Mouse (Mus musculus) inflammation-experienced regulatory T-cells, adult 6 months (primary cell): ENCODE results near the gene Cfap100. TPM values are rescaled to one million over a fixed set of nuclear protein-coding genes. Genes with fewer than 3 reads are reported as not detected.

Experiments used
- ATAC-seq: one replicate; pipeline ENCODE4 v1.8.0; 2017
- polyA plus RNA-seq, 3 experiments: library from polyadenylated mRNA; unstranded; fragments of 100-300 nt; shearing (Covaris generic); gene quantifications; one replicate each; pipeline ENCODE4 v1.2.1; 2017

Gene Cfap100
- polyA plus RNA-seq, 3 experiments from 2014 or later, result 0.36 TPM; not detected in 2

DNA sequence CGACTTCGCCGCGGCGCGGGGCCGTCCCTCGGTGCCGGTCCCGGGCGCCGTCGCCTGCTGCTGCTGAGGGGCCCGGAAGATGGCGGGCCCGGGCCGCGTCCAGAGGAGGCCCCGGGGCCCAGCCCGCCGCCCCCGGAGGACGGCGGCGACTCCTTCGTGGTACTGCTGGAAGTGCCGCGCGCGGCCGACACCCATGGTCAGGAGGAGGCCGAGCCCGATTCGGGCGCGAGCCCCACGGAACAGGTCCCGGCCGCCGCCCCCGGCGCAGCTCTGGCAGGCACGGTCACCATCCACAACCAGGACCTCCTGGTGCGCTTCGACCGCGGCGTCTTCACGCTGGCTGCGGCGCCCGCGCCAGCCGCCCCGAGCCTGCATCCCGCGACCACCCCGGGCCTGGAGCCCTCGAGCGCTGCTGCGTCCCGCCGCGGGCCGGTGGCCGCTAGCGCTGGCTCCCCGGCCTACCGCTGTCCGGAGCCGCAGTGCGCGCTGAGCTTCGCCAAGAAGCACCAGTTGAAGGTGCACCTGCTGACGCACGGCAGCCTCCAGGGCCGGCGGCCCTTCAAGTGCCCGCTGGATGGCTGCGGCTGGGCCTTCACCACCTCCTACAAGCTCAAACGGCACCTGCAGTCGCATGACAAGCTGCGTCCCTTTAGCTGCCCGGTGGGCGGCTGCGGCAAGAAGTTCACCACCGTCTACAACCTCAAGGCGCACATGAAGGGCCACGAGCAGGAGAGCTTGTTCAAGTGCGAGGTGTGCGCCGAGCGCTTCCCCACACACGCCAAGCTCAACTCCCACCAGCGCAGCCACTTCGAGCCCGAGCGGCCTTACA lies 58.7 kb downstream of the Cfap100 start:
- ATAC-seq, result peak; percentile 62

DNA sequence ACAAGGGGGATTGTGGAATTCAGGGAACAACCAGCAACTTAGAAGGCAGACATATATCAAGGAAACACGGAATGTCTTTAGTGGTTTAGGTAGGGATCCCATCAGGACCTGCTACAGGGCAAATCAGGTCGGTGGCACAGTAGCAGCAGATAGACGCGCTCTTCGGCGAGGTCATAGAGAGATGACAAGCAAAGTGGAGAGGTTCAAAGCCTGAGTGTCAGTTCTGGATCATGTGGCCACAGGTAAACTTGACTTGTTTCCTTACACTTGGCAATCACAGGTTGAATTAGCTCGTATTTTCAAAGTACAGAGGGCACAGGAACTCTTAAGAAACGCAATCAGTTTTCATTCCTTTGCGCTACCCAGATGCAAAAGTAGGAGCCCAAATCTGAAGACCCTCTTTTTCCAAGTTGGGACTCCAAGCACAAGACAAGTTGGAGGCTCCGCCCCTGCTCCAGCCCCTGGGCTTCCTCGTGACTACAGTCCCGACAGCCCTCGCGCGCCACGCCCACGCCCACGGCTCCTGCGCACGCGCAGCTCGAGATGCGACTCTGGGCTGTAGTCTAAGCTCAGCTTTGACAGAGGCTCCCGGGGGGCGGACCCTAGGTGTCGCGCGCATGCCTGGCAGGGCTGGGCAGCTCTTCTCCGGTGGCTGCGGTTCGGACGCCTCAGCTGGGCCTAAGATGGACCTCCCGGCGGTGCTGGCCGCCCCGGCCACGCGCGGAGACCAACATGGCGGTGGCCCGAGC lies 59.4 kb downstream of the Cfap100 start, which contains the start of gene Zxdc:
Zxdc (plus strand) TSS at position 517 of the 749 bp plus-strand sequence.
- ATAC-seq, result peak; percentile 91

DNA sequence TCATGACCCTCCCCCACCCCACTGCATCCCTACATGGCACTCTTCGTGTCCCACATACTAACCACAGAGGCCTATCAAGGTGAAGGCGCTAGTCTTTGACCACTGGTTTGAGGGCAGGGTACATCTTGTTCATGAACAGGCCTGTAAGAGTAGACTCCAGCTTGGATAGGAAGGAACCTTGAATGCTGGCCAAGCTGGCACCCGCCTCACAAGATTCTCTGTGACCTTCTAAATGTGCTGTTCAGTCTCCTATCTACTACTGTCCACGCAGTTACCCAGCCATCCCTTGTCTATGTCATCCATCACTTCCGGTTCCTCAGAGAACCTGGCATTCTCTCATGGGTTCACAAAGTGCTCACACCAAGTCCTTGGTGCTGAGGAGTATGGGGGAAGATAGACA lies 65.3 kb downstream of the Cfap100 start:
- no peak for ATAC-seq

DNA sequence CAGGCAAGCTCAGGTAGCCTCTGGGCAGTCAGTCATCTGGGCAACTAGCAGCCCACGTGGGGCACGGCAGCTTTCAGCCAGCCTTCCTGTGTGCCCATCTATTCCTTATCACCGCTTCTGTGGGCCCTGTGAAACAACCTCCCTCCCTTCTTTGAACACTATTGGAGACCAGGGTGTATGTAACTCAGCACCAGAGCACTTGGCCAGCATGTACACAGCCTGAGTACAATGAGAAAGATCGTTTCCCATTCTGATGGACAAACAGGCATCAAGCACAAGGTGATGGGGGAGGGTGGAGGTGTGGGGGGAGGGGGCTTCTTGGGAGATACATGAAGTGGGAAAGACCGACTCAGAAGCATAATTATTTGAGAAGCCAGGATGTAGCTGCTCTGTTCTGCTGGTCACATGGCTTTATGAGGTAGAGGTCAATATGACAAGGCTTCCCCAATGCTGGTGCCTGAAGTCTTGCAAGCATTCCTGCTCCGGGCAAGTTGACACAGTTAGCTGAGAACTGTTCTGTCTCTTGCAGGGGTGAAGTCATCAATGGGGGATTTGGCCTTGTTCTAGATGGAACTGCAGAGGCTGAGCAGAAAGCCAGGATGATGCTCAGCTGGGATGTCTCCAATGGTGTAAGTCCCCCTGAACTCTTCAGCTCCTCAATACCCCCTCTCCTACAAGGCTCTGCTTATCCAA lies 67.5 kb downstream of the Cfap100 start:
- ATAC-seq, result no peak

DNA sequence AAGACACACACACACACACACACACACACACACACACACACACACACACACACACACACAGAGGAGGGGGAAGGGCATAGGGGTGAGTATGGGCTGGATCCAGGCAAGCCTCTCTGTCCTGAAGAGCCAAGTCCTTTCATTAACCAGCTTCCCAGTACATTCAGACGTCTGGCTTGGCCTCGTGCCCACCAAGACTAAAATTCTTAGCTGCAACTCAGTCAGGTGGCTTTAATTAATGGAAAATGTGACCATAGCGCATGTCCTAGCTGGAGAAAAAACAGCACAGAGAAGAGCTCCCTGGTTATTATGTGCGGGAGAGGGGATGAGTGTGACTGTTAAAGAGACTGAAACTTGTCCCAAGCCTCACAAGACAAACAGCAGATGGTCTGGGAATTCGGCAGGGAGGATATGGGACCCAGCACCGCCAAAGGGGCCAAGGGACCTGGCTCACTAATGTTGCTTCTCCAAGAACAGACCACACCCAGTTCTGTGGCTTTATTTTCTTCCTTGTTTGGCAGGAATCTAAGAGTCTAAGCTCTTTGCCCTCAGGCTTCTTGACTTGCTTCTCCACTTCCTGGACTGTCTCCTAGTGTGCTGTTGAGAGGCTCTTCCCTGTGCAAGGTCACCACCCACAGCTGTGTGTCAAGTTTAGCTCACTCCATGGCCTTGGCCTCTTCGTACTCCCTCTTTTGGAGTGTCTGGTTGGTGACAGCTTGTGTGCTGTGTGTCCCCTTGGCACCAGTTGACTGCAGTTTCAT lies 68.4 kb downstream of the Cfap100 start:
- ATAC-seq, result no peak

DNA sequence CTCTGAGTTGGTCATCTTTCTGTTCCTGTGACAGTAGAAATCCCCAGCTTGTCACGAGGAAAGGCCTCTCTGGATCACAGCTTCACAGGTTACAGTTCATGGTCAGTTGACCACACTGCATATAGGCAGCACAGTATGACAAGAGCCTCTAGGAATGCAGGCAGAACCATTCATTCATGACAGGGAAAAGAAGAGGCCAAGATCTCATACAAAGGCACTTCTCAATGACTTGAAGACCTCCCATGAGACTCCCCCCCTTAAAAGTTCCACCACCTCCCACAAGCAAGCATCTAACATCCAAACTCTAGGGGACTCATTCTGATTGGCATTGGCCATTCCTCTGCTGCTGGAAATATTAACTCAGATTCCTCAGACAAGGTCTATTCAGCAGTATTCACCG lies 69.2 kb downstream of the Cfap100 start:
- ATAC-seq, result no peak

DNA sequence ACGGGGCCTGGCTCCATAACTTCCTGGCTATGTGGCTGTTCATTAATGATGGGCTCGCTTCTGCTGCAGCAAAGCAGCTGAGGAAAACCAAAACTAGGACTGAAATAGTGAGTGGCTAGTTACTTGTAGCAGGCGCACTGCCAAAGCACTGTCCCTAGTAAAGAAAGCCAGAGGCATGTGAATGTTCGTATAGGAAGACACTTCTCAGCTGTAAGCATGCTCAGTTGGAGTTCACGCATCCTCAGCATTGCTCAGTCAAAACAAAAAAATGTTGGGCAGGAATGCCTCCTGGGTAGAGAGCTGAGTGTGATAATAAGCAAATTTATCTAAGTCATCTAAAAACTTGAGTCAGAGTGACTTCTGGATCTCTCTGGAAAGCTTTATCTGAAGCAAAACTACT lies 70.5 kb downstream of the Cfap100 start:
- ATAC-seq, result no peak

Other genes with a start within 250 kb of the Cfap100 start
- not detected for gene V1ra8, start 226.0 kb downstream of the Cfap100 start, polyA plus RNA-seq
- gene Vmn1r53, start 204.4 kb downstream of the Cfap100 start, polyA plus RNA-seq, result not detected
- not detected for gene Vmn1r54, start 182.5 kb downstream of the Cfap100 start, polyA plus RNA-seq
- not detected for gene BC048671, start 127.6 kb downstream of the Cfap100 start, polyA plus RNA-seq
- gene Chst13, start 103.6 kb downstream of the Cfap100 start, polyA plus RNA-seq, result not detected
- not detected for gene Uroc1, start 95.5 kb downstream of the Cfap100 start, polyA plus RNA-seq
- gene Zxdc, start 59.3 kb downstream of the Cfap100 start, polyA plus RNA-seq, result 1 to 10 TPM; 4.5 to 9.6 (median 7.7) TPM
- gene Klf15, start 33.8 kb upstream of the Cfap100 start, polyA plus RNA-seq, result not detected
- gene Aldh1l1, start 57.6 kb upstream of the Cfap100 start, polyA plus RNA-seq, result under 1 TPM in 2 of 3 experiments, not detected in 1; 0.34 to 0.77 TPM
- gene Slc41a3, start 175.9 kb upstream of the Cfap100 start, polyA plus RNA-seq, result 1 to 10 TPM; 2.8 to 5.6 (median 3.1) TPM